Mouse (Mus musculus) small intestine, adult 2 months (tissue): ENCODE measurements around the gene Rbp2. TPM values are rescaled to one million over a fixed set of nuclear protein-coding genes. Genes with fewer than 3 reads are reported as not detected.

Source experiments
- H3K27ac ChIP-seq: fragments of 200-500 bp; 2 replicates; pipeline ENCODE4 v1.5.1; 2012; ENCODE audit warnings: low read depth, low read length, control low read depth, inconsistent platforms; ENCODE audit not compliant: insufficient read depth
- H3K27me3 ChIP-seq: fragments of 200-500 bp; 2 replicates; pipeline ENCODE4 v1.6.1; 2012; ENCODE audit warnings: mild to moderate bottlenecking, moderate library complexity, low read length, inconsistent platforms; ENCODE audit not compliant: control insufficient read depth, insufficient read depth
- H3K36me3 ChIP-seq: fragments of 200-500 bp; 2 replicates; pipeline ENCODE4 v1.6.1; 2012; ENCODE audit warnings: mild to moderate bottlenecking, low read length, control low read depth, inconsistent platforms; ENCODE audit not compliant: control insufficient read depth, insufficient read depth
- H3K4me1 ChIP-seq: fragments of 200-500 bp; 2 replicates; pipeline ENCODE4 v1.6.1; 2012; ENCODE audit warnings: low read length, inconsistent platforms, mixed read lengths; ENCODE audit not compliant: control insufficient read depth, insufficient read depth, insufficient read length
- H3K4me3 ChIP-seq: fragments of 200-500 bp; 2 replicates; pipeline ENCODE4 v1.5.1; 2012; ENCODE audit warnings: low read depth, mild to moderate bottlenecking, control low read depth, inconsistent platforms, low read length, moderate library complexity
- CTCF ChIP-seq: fragments of 200-500 bp; IDR thresholded peaks from 2 replicates; pipeline ENCODE4 v1.5.1; 2012; ENCODE audit warnings: low read depth, mild to moderate bottlenecking, control low read depth, inconsistent platforms, low read length, moderate library complexity, mixed read lengths; ENCODE audit not compliant: insufficient replicate concordance, insufficient read length; ENCODE audit errors: extremely low read depth
- POLR2A ChIP-seq: fragments of 200-500 bp; IDR thresholded peaks from 2 replicates; pipeline ENCODE4 v1.6.1; 2012; ENCODE audit warnings: low read depth, mild to moderate bottlenecking, control low read depth, inconsistent platforms, low read length, moderate library complexity
- WGBS: fragments of 180-500 bp; shearing (Covaris S2); methylation state at CpG from one replicate; pipeline ENCODE4 v1.1.7; 2018; 5-methylcytosine and 5-hydroxymethylcytosine counted together
- polyA plus RNA-seq: library from polyadenylated mRNA; depleted of rRNA; stranded (reverse); fragments of >200 nt; gene quantifications from 2 replicates; pipeline ENCODE4 v1.2.3, GENCODE M21; 2012

Rbp2 gene
- polyA plus RNA-seq, 1 experiment, result 589 TPM

GRCm38 (mm10) chr9:98480172-98480749, 5.7 kb upstream of the Rbp2 start:
- TF ChIP-seq POLR2A (no peak), CTCF (no peak)
- no peak overlapping the region for H3K4me3 ChIP-seq

DNA sequence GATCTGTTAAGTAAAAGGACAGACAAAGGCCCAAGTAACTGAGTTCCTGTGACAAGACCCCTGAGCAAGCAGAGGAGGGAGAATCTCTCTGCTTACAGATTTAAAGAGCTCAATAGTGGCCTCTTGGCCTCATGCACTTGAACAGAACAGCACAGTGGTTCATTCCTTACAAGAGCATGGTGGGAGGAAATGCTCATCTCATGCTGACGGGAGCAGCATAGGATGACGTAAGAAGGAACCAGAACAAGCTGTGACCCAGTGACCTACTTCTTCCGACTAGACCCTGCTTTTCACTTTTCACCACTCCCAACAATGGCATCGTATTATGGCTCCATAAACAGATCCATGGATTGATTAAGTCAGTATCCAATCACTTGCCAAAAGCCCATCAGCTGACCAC, 3.7 kb upstream of the Rbp2 start:
- Histone ChIP-seq H3K27ac (no peak overlapping the region), H3K36me3 (no peaks in the 10 kb centered on the region), H3K4me1 (peaks cover 5% of the 10 kb centered on the region), H3K27me3 (no peaks in the 10 kb centered on the region), H3K4me3 (no peak overlapping the region)
- 66% methylated on average over 4 of the region's 4 CpGs for WGBS
- TF ChIP-seq POLR2A (no peak), CTCF (no peak)

More at GRCm38 (mm10) chr9:98480172-98480749, 5.7 kb upstream of the Rbp2 start:
- Histone ChIP-seq H3K4me1 (peaks cover 4% of the 10 kb centered on the region), H3K27ac (no peak overlapping the region), H3K27me3 (no peaks in the 10 kb centered on the region), H3K36me3 (no peaks in the 10 kb centered on the region)
- WGBS, result 86% methylated on average over 2 of the region's 2 CpGs

DNA sequence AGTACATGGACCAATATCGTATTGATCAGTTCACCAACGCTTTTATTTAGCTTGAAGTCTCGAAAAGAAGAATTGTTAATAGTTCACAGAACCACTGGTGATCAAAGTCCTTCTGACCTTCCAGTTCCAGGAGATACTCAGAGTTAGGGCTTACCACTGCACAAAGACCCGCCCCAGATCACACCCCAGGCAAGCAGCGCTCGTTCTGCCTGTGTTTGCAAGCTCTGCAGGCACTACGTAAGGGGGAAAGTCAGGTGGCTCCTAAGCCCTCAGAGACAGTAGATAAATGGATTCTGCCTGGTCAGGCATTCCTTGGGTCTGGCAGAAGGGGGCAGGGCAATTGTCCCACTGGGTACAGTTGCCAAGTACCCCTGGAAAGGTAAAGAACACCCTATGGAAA, 895 bp upstream of the Rbp2 start:
- Histone ChIP-seq H3K4me1 (peaks cover 12% of the 10 kb centered on the region), H3K27ac (no peak overlapping the region), H3K36me3 (no peaks in the 10 kb centered on the region), H3K27me3 (no peaks in the 10 kb centered on the region), H3K4me3 (no peak overlapping the region)
- 55% methylated on average over 7 of the region's 7 CpGs for WGBS
- no peak for TF ChIP-seq CTCF
- no peak for TF ChIP-seq POLR2A

DNA sequence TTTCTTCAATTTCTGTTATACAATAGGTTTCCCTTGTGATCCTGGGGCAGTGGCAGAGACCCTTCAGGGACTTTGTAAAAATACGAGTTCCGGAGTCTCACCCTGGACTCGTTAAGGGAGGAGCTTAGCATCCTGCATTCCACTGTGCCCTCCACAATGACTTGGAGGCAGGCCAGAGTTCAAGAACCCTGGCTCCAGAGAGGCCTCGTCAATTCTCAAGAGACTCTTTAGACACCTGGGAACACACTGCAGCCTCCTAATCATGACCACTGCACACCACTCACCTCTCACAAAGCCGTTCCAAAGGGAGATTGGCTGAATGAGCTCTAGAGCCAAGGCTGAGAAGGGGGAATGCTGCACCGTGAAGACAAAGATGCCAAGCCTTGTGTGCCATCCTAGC, 1.4 kb downstream of the Rbp2 start:
- no peak overlapping the region for H3K27ac ChIP-seq
- H3K36me3 ChIP-seq, result peaks cover 5% of the 10 kb centered on the region; the same call in 1 of the 2 replicates
- WGBS, result 59% methylated on average over 6 of the region's 6 CpGs
- H3K4me1 ChIP-seq, result peaks cover 17% of the 10 kb centered on the region
- no peaks in the 10 kb centered on the region for H3K27me3 ChIP-seq
- no peak overlapping the region for H3K4me3 ChIP-seq
- no peak for TF ChIP-seq POLR2A

DNA sequence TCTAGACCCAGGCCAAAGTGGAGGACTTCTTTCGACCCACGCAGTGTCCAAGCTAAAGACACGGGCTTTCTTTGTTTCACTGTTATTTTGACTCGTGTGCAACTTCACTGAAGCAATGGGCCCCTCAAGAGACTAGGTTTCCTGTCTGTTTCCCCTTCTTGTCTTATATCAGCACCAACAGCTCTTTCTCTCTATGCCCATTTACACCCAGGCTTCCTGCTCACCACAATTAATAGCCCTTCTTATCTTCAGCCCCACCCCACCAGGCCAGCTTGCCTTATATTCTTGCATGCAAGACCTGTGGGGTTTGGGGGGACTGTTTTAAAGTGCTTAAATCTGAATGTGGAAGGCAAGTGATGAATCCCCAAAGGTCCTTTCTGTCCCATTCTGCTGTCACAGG, 3.6 kb downstream of the Rbp2 start:
- WGBS, result 25% methylated on average over 4 of the region's 4 CpGs
- Histone ChIP-seq H3K4me1 (peaks cover 26% of the 10 kb centered on the region), H3K27ac (peak overlapping the region; percentile 98), H3K4me3 (no peak overlapping the region), H3K36me3 (peaks cover 13% of the 10 kb centered on the region; the same call in 1 of the 2 replicates), H3K27me3 (no peaks in the 10 kb centered on the region)
- TF ChIP-seq CTCF (no peak), POLR2A (no peak)

DNA sequence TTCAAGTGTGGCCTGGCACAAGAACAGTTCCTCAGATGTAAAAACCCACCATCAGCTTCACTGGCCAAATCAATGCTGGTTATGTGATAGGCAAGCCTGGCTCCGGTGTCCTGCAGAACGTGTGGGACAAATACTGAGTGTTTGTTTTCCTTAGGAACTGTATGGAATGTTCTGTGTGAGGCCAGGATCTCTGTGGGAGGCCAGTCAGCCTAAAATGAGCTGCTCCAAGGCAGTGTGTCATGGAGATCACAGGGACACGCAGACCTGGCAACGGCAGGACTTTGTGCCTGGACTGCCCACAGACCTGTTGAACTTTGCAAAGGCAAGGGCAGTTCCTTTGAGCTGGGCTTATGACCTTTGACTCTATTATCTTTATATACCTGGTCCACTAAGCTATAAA, 4.2 kb downstream of the Rbp2 start:
- H3K27ac ChIP-seq, result peak overlapping the region; percentile 98
- H3K4me1 ChIP-seq, result peaks cover 25% of the 10 kb centered on the region; the same call in 1 of the 2 replicates
- no peaks in the 10 kb centered on the region for H3K27me3 ChIP-seq
- TF ChIP-seq POLR2A, result no peak
- no peak for TF ChIP-seq CTCF
- H3K36me3 ChIP-seq, result peaks cover 14% of the 10 kb centered on the region; the same call in 1 of the 2 replicates
- no peak overlapping the region; the same call in 1 of the 2 replicates for H3K4me3 ChIP-seq
- 12% methylated on average over 4 of the region's 4 CpGs for WGBS

DNA sequence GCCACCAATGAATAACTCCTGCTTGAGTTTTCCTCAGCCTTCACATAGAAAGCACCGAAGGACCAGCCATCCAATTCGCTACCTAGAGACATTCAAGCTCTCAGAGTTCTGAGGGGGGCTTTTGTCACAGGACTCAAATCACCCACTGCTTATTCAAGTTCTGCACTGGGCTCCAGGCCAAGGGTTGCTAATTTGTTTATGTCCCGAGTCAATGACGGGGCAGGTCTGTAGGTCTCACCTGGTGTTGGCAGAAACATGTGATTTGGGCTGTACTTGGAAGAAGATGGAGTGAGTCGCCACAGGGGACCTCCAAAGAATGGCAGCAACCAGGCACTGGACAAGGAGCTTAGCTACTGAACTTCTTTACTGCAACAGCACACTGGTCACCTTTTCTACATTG, 5.2 kb downstream of the Rbp2 start:
- WGBS, result 47% methylated on average over 5 of the region's 5 CpGs
- Histone ChIP-seq H3K27ac (peak overlapping the region; percentile 98), H3K36me3 (peaks cover 14% of the 10 kb centered on the region; the same call in 1 of the 2 replicates), H3K4me1 (peaks cover 23% of the 10 kb centered on the region; the same call in 1 of the 2 replicates), H3K4me3 (peak overlapping the region; percentile 61), H3K27me3 (no peaks in the 10 kb centered on the region)
- no peak for TF ChIP-seq POLR2A
